Mouse (Mus musculus) layer of hippocampus, adult 6 months (tissue): Measurements from ENCODE around the gene Hydin. TPM values are rescaled to one million over a fixed set of nuclear protein-coding genes. Genes with fewer than 3 reads are reported as not detected.

Experiments
- long read RNA-seq, 2 experiments: library from polyadenylated mRNA; unstranded; transcript quantifications; one replicate each; pipeline ENCODE4 v2.0.0; 2019 to 2020
- microRNA-seq: library from miRNA; unstranded; fragments of <30 nt; microRNA quantifications from one replicate; pipeline ENCODE4 v1.2.0, GENCODE M21; 2020
- polyA plus RNA-seq: library from polyadenylated mRNA; unstranded; fragments of <200 nt; fragmentation: Nextera tagmentation; gene quantifications from 2 replicates; pipeline ENCODE4 v1.2.3, GENCODE M21; 2021

Hydin gene
- 0.25 and 0.30 TPM in 2 replicates for polyA plus RNA-seq
- long read RNA-seq, experiment 1, partial matches to known transcripts: 1 of 1 reads
- long read RNA-seq, experiment 1, other reads (novel, unspliced or antisense): 0 of 1 reads
- long read RNA-seq, experiment 2, partial matches to known transcripts: 1 of 2 reads
- long read RNA-seq, experiment 2, other reads (novel, unspliced or antisense): 1 of 2 reads

GRCm38 (mm10) chr8:110266741-110267140, at the start of gene Hydin:
Hydin (plus strand) TSS chr8:110266977.

GRCm38 (mm10) chr8:110618391-110619207, 351.8 kb downstream of the Hydin start, which contains the start of gene Vac14:
Vac14 (plus strand) TSS chr8:110618585.

Small RNA genes lying within 50 kb of the gene (microRNA-seq; reads per million reads assigned to microRNA genes)
- gene Gm44489 (not detected), gene Gm47306 (not detected)

Other genes starting within 250 kb of the Hydin start
- not detected in 2 replicates for gene Chst4, start 227.2 kb upstream of the Hydin start, polyA plus RNA-seq
- gene Zfp612, start 187.2 kb upstream of the Hydin start, polyA plus RNA-seq: 15.2 and 16.6 TPM in 2 replicates
- not detected in 2 replicates for gene Gm21964, start 165.8 kb upstream of the Hydin start, polyA plus RNA-seq
- not detected in 2 replicates for gene Gm17720, start 164.2 kb upstream of the Hydin start, polyA plus RNA-seq
- 29.0 and 31.6 TPM in 2 replicates for gene Calb2, start 98.8 kb upstream of the Hydin start, polyA plus RNA-seq
- gene Cmtr2, start 51.3 kb upstream of the Hydin start, polyA plus RNA-seq: 1.4 and 1.5 TPM in 2 replicates